Mouse (Mus musculus) forebrain, embryonic 14.5 days (tissue): Measurements from ENCODE around the gene Atp6v0d1. TPM values are rescaled to one million over a fixed set of nuclear protein-coding genes. Genes with fewer than 3 reads are reported as not detected.

Experiments
- ATAC-seq: fragments of 200-750 bp; cut with Nextera tagmentation; 2 replicates; pipeline ENCODE4 v1.8.0; 2017; ENCODE audit warnings: mild to moderate bottlenecking, moderate library complexity
- DNase-seq: peaks from one replicate; pipeline ENCODE4 v3.0.0-alpha.2; 2015; ENCODE audit warnings: low spot score
- H3K27ac ChIP-seq: fragments of 300-500 bp; sonication (generic); 2 replicates; pipeline ENCODE4 v1.5.1; 2014; ENCODE audit warnings: low read depth, mild to moderate bottlenecking, control low read depth, low read length, moderate library complexity
- H3K27me3 ChIP-seq: fragments of 300-500 bp; sonication (generic); replicated peaks from 2 replicates; pipeline ENCODE4 v1.6.1; 2014; ENCODE audit warnings: low read length, control low read depth, mixed read lengths; ENCODE audit not compliant: control insufficient read depth, insufficient read depth
- H3K36me3 ChIP-seq: fragments of 300-500 bp; sonication (generic); 2 replicates; pipeline ENCODE4 v1.6.1; 2014; ENCODE audit warnings: low read length, control low read depth; ENCODE audit not compliant: control insufficient read depth, insufficient read depth
- H3K4me1 ChIP-seq: fragments of 300-500 bp; sonication (generic); 2 replicates; pipeline ENCODE4 v1.6.1; 2014; ENCODE audit warnings: antibody characterized with exemption, low read length, control low read depth; ENCODE audit not compliant: control insufficient read depth, insufficient read depth
- H3K4me2 ChIP-seq: fragments of 300-500 bp; sonication (generic); 2 replicates; pipeline ENCODE4 v1.6.1; 2014; ENCODE audit warnings: mild to moderate bottlenecking, control low read depth, low read length
- H3K4me3 ChIP-seq: fragments of 300-500 bp; sonication (generic); 2 replicates; pipeline ENCODE4 v1.5.1; 2014; ENCODE audit warnings: low read depth, low read length, control low read depth
- H3K9ac ChIP-seq: fragments of 300-500 bp; sonication (generic); 2 replicates; pipeline ENCODE4 v1.6.1; 2014; ENCODE audit warnings: mild to moderate bottlenecking, low read length, control low read depth, moderate library complexity
- H3K9me3 ChIP-seq: fragments of 300-500 bp; sonication (generic); replicated peaks from 2 replicates; pipeline ENCODE4 v1.6.1; 2016; ENCODE audit warnings: low read length, control low read depth, mixed read lengths; ENCODE audit not compliant: control insufficient read depth
- WGBS: fragments of 180-500 bp; shearing (Covaris S2); extraction: QIAGEN DNeasy Blood & Tissue Kit; methylation state at CpG from one replicate; pipeline ENCODE4 v1.1.7; 2014; 5-methylcytosine and 5-hydroxymethylcytosine counted together
- polyA plus RNA-seq: library from polyadenylated mRNA; unstranded; fragments of >200 nt; fragmentation: Nextera tagmentation; extraction: Ambion mirVana; gene quantifications from 2 replicates; pipeline ENCODE4 v1.2.1, GENCODE M21; 2014

Gene Atp6v0d1
- polyA plus RNA-seq, 1 experiment from 2014 or later, result 194 TPM

- Histone ChIP-seq H3K4me2 (no peak overlapping the region), H3K4me1 (no peaks in the 10 kb centered on the region), H3K27me3 (no peaks in the 10 kb centered on the region), H3K36me3 (no peaks in the 10 kb centered on the region), H3K4me3 (no peak overlapping the region), H3K27ac (no peak overlapping the region), H3K9ac (no peak overlapping the region), H3K9me3 (no peaks in the 10 kb centered on the region)
- 58% methylated on average over 12 of the region's 12 CpGs for WGBS
- DNase-seq (no peak), ATAC-seq (no peak)
Observed at GRCm38 (mm10) chr8:105509997-105510735, 55.7 kb downstream of the Atp6v0d1 start.

GRCm38 (mm10) chr8:105508758-105509157 is 57.1 kb downstream of the Atp6v0d1 start:
- H3K27me3 ChIP-seq, result no peaks in the 10 kb centered on the region
- DNase-seq (peak; percentile 17), ATAC-seq (no peak)
- 59% methylated on average over 1 of the region's 2 CpGs for WGBS
- H3K36me3 ChIP-seq, result no peaks in the 10 kb centered on the region
- H3K27ac ChIP-seq, result no peak overlapping the region
- H3K9ac ChIP-seq, result no peak overlapping the region; the same call in 1 of the 2 replicates
- no peaks in the 10 kb centered on the region for H3K9me3 ChIP-seq
- H3K4me1 ChIP-seq, result no peaks in the 10 kb centered on the region
- H3K4me3 ChIP-seq, result no peak overlapping the region
- H3K4me2 ChIP-seq, result no peak overlapping the region

- Histone ChIP-seq H3K27me3 (no peaks in the 10 kb centered on the region), H3K9ac (no peak overlapping the region), H3K36me3 (no peaks in the 10 kb centered on the region), H3K4me1 (no peaks in the 10 kb centered on the region), H3K9me3 (no peaks in the 10 kb centered on the region), H3K27ac (no peak overlapping the region), H3K4me3 (no peak overlapping the region), H3K4me2 (no peak overlapping the region)
- ATAC-seq (no peak), DNase-seq (no peak)
- WGBS, result 80% methylated on average over 6 of the region's 6 CpGs
Observed at GRCm38 (mm10) chr8:105506977-105507376, 58.9 kb downstream of the Atp6v0d1 start.

GRCm38 (mm10) chr8:105504617-105505016 is 61.2 kb downstream of the Atp6v0d1 start:
- Histone ChIP-seq H3K27me3 (no peaks in the 10 kb centered on the region), H3K9ac (no peak overlapping the region), H3K9me3 (no peaks in the 10 kb centered on the region), H3K36me3 (no peaks in the 10 kb centered on the region), H3K4me1 (no peaks in the 10 kb centered on the region), H3K4me3 (no peak overlapping the region), H3K4me2 (no peak overlapping the region), H3K27ac (no peak overlapping the region)
- WGBS, result 92% methylated on average over 3 of the region's 3 CpGs
- no peak for DNase-seq
- ATAC-seq, result no peak

GRCm38 (mm10) chr8:105499787-105500186 is 66.1 kb downstream of the Atp6v0d1 start:
- Histone ChIP-seq H3K36me3 (no peaks in the 10 kb centered on the region), H3K9ac (no peak overlapping the region), H3K9me3 (no peaks in the 10 kb centered on the region), H3K4me2 (no peak overlapping the region), H3K4me3 (no peak overlapping the region), H3K4me1 (peaks cover 4% of the 10 kb centered on the region; the same call in 1 of the 2 replicates), H3K27ac (no peak overlapping the region), H3K27me3 (no peaks in the 10 kb centered on the region)
- DNase-seq (no peak), ATAC-seq (no peak)
- 78% methylated on average over 12 of the region's 12 CpGs for WGBS

GRCm38 (mm10) chr8:105496439-105497180 is 69.2 kb downstream of the Atp6v0d1 start, which contains the start of gene Zdhhc1:
TSS of gene Zdhhc1 (minus strand) at chr8:105496902.
- Histone ChIP-seq H3K27me3 (no peaks in the 10 kb centered on the region), H3K27ac (peak within 1 kb of the TSS; percentile 72), H3K4me3 (peak within 1 kb of the TSS; percentile 71), H3K4me2 (peak within 1 kb of the TSS; percentile 96), H3K4me1 (peaks cover 4% of the 10 kb centered on the region; the same call in 1 of the 2 replicates), H3K9me3 (no peaks in the 10 kb centered on the region), H3K36me3 (no peaks in the 10 kb centered on the region), H3K9ac (peak within 1 kb of the TSS; percentile 86)
- WGBS, result under 1% methylated on average over 64 of the region's 68 CpGs
- ATAC-seq, result peak; percentile 93
- DNase-seq, result peak; percentile 86

- peaks cover 4% of the 10 kb centered on the region; the same call in 1 of the 2 replicates for H3K4me1 ChIP-seq
- no peaks in the 10 kb centered on the region for H3K36me3 ChIP-seq
- ATAC-seq (0 out of 2 replicates have a peak, but pooled peaks have one; percentile 6), DNase-seq (peak; percentile 43)
- H3K4me3 ChIP-seq, result peak overlapping the region; percentile 71
- 18% methylated on average over 17 of the region's 17 CpGs for WGBS
- peak overlapping the region; percentile 86; the same call in 1 of the 2 replicates for H3K9ac ChIP-seq
- peak overlapping the region; percentile 96 for H3K4me2 ChIP-seq
- no peak overlapping the region for H3K27ac ChIP-seq
- no peaks in the 10 kb centered on the region for H3K9me3 ChIP-seq
- H3K27me3 ChIP-seq, result no peaks in the 10 kb centered on the region
Observed at GRCm38 (mm10) chr8:105495350-105496302, 70.2 kb downstream of the Atp6v0d1 start.

- H3K9ac ChIP-seq, result no peak overlapping the region
- H3K4me3 ChIP-seq, result no peak overlapping the region
- H3K27ac ChIP-seq, result no peak overlapping the region
- ATAC-seq, result no peak
- WGBS, result 84% methylated on average over 3 of the region's 3 CpGs
- no peaks in the 10 kb centered on the region for H3K27me3 ChIP-seq
- H3K9me3 ChIP-seq, result no peaks in the 10 kb centered on the region
- no peaks in the 10 kb centered on the region for H3K36me3 ChIP-seq
- no peak for DNase-seq
- H3K4me2 ChIP-seq, result no peak overlapping the region
- peaks cover 4% of the 10 kb centered on the region; the same call in 1 of the 2 replicates for H3K4me1 ChIP-seq
Observed at GRCm38 (mm10) chr8:105494566-105494965, 71.3 kb downstream of the Atp6v0d1 start.
